Mouse (Mus musculus) liver, adult 2 months (tissue): ENCODE results near the gene Epb41l5. TPM values are rescaled to one million over a fixed set of nuclear protein-coding genes. Genes with fewer than 3 reads are reported as not detected.
A peak's percentile ranks its signal among the peaks of the same experiment; 100 is the strongest.

Experiments used
- DNase-seq: peaks from one replicate; pipeline ENCODE4 v3.0.0-alpha.2; 2011; ENCODE audit warnings: low read depth, low spot score; ENCODE audit errors: extremely low read depth
- H3K27ac ChIP-seq: fragments of 200-500 bp; replicated peaks from 2 replicates; pipeline ENCODE4 v1.5.1; 2012; ENCODE audit warnings: low read depth, mild to moderate bottlenecking, control low read depth, inconsistent platforms, low read length; ENCODE audit not compliant: insufficient read depth
- H3K27me3 ChIP-seq: fragments of 200-500 bp; 2 replicates; pipeline ENCODE4 v1.6.1; 2012; ENCODE audit warnings: mild to moderate bottlenecking, moderate library complexity, low read length, inconsistent platforms; ENCODE audit not compliant: control insufficient read depth, insufficient read depth
- H3K36me3 ChIP-seq: fragments of 200-500 bp; 2 replicates; pipeline ENCODE4 v1.6.1; 2012; ENCODE audit warnings: low read length, inconsistent platforms; ENCODE audit not compliant: control insufficient read depth, insufficient read depth
- H3K4me1 ChIP-seq: fragments of 200-500 bp; 2 replicates; pipeline ENCODE4 v1.6.1; 2011; ENCODE audit warnings: low read length; ENCODE audit not compliant: control insufficient read depth, insufficient read depth
- H3K4me3 ChIP-seq: fragments of 200-500 bp; 2 replicates; pipeline ENCODE4 v1.5.1; 2011; ENCODE audit warnings: low read depth, mild to moderate bottlenecking, control low read depth, low read length, moderate library complexity; ENCODE audit not compliant: insufficient read depth
- H3K79me2 ChIP-seq: fragments of 200-500 bp; 2 replicates; pipeline ENCODE4 v1.6.1; 2012; ENCODE audit warnings: inconsistent platforms, mild to moderate bottlenecking, low read length, moderate library complexity; ENCODE audit not compliant: control insufficient read depth, insufficient read depth
- H3K9ac ChIP-seq: fragments of 200-500 bp; 2 replicates; pipeline ENCODE4 v1.6.1; 2012; ENCODE audit warnings: low read depth, mild to moderate bottlenecking, control low read depth, inconsistent platforms, low read length
- CTCF ChIP-seq: fragments of 200-500 bp; IDR thresholded peaks from 2 replicates; pipeline ENCODE4 v1.5.1; 2011; ENCODE audit warnings: low read depth, low read length, control low read depth
- POLR2A ChIP-seq: fragments of 200-500 bp; IDR thresholded peaks from 2 replicates; pipeline ENCODE4 v1.6.1; 2011; ENCODE audit warnings: low read length, control low read depth; ENCODE audit not compliant: insufficient read depth; ENCODE audit errors: extremely low read depth
- WGBS: fragments of 180-500 bp; shearing (Covaris S2); methylation state at CpG from one replicate; pipeline ENCODE4 v1.1.7; 2018; 5-methylcytosine and 5-hydroxymethylcytosine counted together
- polyA plus RNA-seq: library from polyadenylated mRNA; depleted of rRNA; stranded (reverse); fragments of >200 nt; gene quantifications from 2 replicates; pipeline ENCODE4 v1.2.3, GENCODE M21; 2012
- total RNA-seq: library from RNA; depleted of rRNA; stranded (reverse); fragments of >200 nt; gene quantifications from 2 replicates; pipeline ENCODE4 v1.2.3, GENCODE M21; 2014

The Epb41l5 gene
- total and polyA plus RNA-seq, 2 experiments, result 18.8 to 38.0 TPM

DNA sequence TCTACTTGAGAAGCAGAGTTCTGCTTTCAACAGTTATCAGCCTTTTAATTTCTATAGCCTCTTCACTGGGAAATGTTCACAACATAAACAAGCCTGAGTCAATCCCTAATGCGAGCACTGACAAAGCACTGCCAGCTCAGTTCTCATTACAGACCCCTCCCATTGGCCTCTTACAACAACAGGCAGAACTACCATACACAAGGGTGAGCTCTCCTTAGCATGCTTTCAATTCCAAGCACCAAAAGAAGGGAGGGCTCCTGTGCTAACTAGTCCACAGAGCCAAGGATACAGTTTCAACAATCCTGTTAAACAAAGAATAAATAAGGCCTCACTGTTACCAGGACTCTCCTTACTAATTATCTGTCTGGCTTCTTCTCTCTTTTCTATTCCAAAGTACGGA lies 24.4 kb downstream of the Epb41l5 start:
- H3K4me3 ChIP-seq, result no peak overlapping the region
- H3K79me2 ChIP-seq, result peaks cover 5% of the 10 kb centered on the region; the same call in 1 of the 2 replicates
- peaks cover 29% of the 10 kb centered on the region for H3K36me3 ChIP-seq
- TF ChIP-seq POLR2A, result no peak
- no peak for TF ChIP-seq CTCF
- DNase-seq, result no peak
- no peaks in the 10 kb centered on the region for H3K27me3 ChIP-seq
- no peak overlapping the region for H3K9ac ChIP-seq
- no peak overlapping the region for H3K27ac ChIP-seq
- WGBS, result 75% methylated on average over 2 of the region's 2 CpGs
- no peaks in the 10 kb centered on the region; the same call in 1 of the 2 replicates for H3K4me1 ChIP-seq

DNA sequence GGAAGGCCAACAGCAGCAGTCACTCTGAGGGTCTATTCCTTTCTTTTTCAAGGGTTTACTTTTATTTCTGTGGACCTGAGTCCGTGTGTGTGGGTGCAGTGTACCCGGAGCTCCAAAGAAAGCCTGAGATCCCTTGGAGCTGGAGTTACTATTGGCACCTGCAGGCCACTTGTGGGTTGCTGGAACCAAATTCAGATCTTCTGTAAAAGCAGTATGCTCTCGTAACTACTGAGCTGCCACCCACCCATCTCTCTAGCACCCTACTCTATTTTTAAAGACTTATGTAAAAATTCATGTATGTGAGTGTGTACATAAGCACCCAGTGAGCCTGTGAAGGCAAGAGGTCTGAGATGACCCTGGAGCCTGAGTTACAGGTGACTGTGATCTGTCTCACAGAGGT lies 43.4 kb downstream of the Epb41l5 start:
- no peak for TF ChIP-seq POLR2A
- TF ChIP-seq CTCF, result no peak
- whole genome bisulfite sequencing, result 90% methylated on average over 3 of the region's 3 CpGs
- no peak for DNase-seq
- H3K36me3 ChIP-seq, result peaks cover 29% of the 10 kb centered on the region
- no peaks in the 10 kb centered on the region; the same call in 1 of the 2 replicates for H3K79me2 ChIP-seq
- H3K4me1 ChIP-seq, result peaks cover 2% of the 10 kb centered on the region; the same call in 1 of the 2 replicates
- no peak overlapping the region for H3K27ac ChIP-seq
- no peak overlapping the region for H3K4me3 ChIP-seq
- H3K9ac ChIP-seq, result no peak overlapping the region
- no peaks in the 10 kb centered on the region for H3K27me3 ChIP-seq

DNA sequence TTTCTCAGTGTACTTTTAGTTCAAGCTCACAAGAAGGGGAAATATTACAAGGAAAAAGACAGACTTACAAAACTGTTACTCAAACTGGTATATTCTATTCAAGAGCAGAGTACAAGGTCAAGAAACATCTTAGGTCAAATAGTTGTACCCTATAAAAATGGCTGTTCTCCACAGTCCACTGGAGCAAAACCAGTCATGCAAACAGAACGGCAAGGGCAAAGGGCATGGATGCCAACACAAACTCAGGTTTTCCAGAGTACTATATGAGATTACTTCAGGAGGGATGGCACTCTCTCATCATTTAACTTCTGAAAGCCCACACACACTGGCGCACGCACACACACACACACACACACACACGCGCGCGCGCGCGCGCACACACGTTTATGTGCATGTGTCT lies 46.4 kb downstream of the Epb41l5 start:
- Histone ChIP-seq H3K27ac (no peak overlapping the region), H3K9ac (no peak overlapping the region), H3K4me1 (peaks cover 2% of the 10 kb centered on the region; the same call in 1 of the 2 replicates), H3K4me3 (no peak overlapping the region), H3K36me3 (peaks cover 20% of the 10 kb centered on the region), H3K79me2 (no peaks in the 10 kb centered on the region), H3K27me3 (no peaks in the 10 kb centered on the region)
- peak; percentile 65 for DNase-seq
- 91% methylated on average over 12 of the region's 12 CpGs for WGBS
- TF ChIP-seq POLR2A (no peak), CTCF (no peak)

DNA sequence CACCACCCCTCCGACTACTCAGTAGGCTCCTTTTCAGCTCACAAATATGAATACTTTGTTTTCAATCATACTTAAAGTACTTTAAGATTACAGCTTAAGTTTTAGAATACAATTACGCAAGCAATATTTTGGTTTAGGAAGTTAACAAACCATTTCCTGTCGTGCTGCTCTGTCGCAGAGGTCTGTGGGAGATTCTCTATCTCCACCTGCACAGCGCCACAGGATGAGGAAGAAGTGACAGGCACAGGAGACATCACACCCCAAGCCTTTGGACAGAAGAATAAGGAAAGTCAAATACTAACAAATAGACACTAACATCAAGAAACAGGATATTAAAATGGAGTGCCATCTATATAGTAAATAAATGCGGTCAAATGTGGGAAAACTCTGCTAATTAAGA lies 49.9 kb downstream of the Epb41l5 start:
- no peaks in the 10 kb centered on the region for H3K79me2 ChIP-seq
- no peak overlapping the region for H3K27ac ChIP-seq
- no peak overlapping the region for H3K9ac ChIP-seq
- WGBS, result 86% methylated on average over 6 of the region's 6 CpGs
- no peak for DNase-seq
- H3K27me3 ChIP-seq, result no peaks in the 10 kb centered on the region
- TF ChIP-seq CTCF (no peak), POLR2A (no peak)
- H3K36me3 ChIP-seq, result peaks cover 15% of the 10 kb centered on the region
- H3K4me3 ChIP-seq, result no peak overlapping the region
- peaks cover 2% of the 10 kb centered on the region; the same call in 1 of the 2 replicates for H3K4me1 ChIP-seq

DNA sequence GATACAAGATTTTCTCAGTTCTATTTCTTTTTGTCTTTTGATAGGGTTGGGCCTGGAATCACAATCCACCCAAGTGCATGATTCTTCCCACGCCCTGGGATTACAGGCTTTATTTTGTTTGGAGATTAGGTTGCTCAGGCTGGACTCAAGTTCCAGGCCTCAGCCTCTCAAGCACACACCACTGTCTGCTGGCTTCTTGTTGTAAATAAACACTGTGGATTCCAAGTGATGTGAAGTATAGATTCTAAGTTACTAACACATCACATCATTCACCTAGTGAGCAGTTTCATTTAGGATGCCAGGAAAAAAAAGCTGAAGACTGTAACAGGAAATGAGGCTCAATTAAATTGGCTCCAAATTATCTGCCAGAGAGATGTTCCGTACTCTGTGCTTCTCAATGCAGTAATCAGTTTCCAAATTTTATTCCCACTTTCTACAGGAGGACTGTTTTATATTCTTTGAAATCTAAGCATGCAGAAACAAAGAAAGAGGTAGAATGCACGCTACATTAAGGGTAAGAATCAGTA lies 51.8 kb downstream of the Epb41l5 start:
- no peak overlapping the region for H3K4me3 ChIP-seq
- H3K27ac ChIP-seq, result no peak overlapping the region
- no peak for DNase-seq
- no peak overlapping the region for H3K9ac ChIP-seq
- no peaks in the 10 kb centered on the region; the same call in 1 of the 2 replicates for H3K4me1 ChIP-seq
- H3K36me3 ChIP-seq, result peaks cover 14% of the 10 kb centered on the region
- 87% methylated on average over 3 of the region's 3 CpGs for WGBS
- H3K79me2 ChIP-seq, result no peaks in the 10 kb centered on the region
- H3K27me3 ChIP-seq, result no peaks in the 10 kb centered on the region
- TF ChIP-seq CTCF, result no peak
- no peak for TF ChIP-seq POLR2A

DNA sequence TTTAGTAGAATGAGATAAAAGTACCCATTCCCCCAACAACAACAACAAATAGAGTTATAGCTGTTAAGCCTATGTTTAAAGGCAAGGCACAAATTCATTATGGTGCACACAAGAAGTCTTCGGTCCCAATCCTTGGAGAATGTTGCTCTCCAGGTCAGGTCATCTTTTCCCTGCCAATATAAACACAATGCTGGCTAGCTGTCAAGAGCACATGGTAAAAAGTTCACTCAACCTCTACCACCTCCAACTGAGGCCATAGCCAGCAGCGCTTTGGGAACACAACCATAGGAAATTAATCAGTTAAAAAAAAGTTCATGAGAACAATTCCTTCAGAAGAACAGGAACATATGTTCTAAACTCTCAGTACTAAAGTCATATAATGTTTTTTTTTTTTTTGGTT lies 58.8 kb downstream of the Epb41l5 start:
- no peak overlapping the region for H3K4me3 ChIP-seq
- H3K9ac ChIP-seq, result no peak overlapping the region
- no peak for TF ChIP-seq CTCF
- TF ChIP-seq POLR2A, result no peak
- DNase-seq, result peak; percentile 92
- no peaks in the 10 kb centered on the region for H3K79me2 ChIP-seq
- no peaks in the 10 kb centered on the region for H3K27me3 ChIP-seq
- peaks cover 2% of the 10 kb centered on the region; the same call in 1 of the 2 replicates for H3K4me1 ChIP-seq
- 16% methylated on average over 2 of the region's 2 CpGs for WGBS
- no peak overlapping the region for H3K27ac ChIP-seq
- peaks cover 1% of the 10 kb centered on the region for H3K36me3 ChIP-seq
